Mouse (Mus musculus) frontal cortex, postnatal 14 days (tissue): Measurements from ENCODE around the gene Smim14.
A peak's percentile ranks its signal among the peaks of the same experiment; 100 is the strongest.

Experiments
- DNase-seq, 2 experiments: peaks; one replicate each; pipeline ENCODE4 v3.0.0; 2022; ENCODE audit warnings: low spot score in 2 of 2

Smim14 gene

GRCm38 (mm10) chr5:65466911-65467310, 70.1 kb downstream of the Smim14 start:
- DNase-seq, result no peak

GRCm38 (mm10) chr5:65460361-65460760, 76.6 kb downstream of the Smim14 start:
- DNase-seq, result no peak

- no peak for DNase-seq
These were observed 77.5 kb downstream of the Smim14 start for GRCm38 (mm10) chr5:65459454-65459853.

GRCm38 (mm10) chr5:65457846-65458245, 79.1 kb downstream of the Smim14 start:
- DNase-seq, result no peak

GRCm38 (mm10) chr5:65457086-65457827, 79.7 kb downstream of the Smim14 start:
- DNase-seq, result no peak

- no peak for DNase-seq
These were observed 82.2 kb downstream of the Smim14 start for GRCm38 (mm10) chr5:65454771-65455170.

- no peak for DNase-seq
These were observed 88.0 kb downstream of the Smim14 start for GRCm38 (mm10) chr5:65448941-65449340.

GRCm38 (mm10) chr5:65447826-65448225, 89.2 kb downstream of the Smim14 start:
- no peak for DNase-seq

GRCm38 (mm10) chr5:65446756-65447155, 90.2 kb downstream of the Smim14 start:
- DNase-seq, result no peak

- DNase-seq, result no peak
These were observed 92.0 kb downstream of the Smim14 start for GRCm38 (mm10) chr5:65444981-65445380.

GRCm38 (mm10) chr5:65438041-65438440, 98.9 kb downstream of the Smim14 start:
- no peak for DNase-seq

GRCm38 (mm10) chr5:65435806-65436561, 101.0 kb downstream of the Smim14 start, which contains the start of gene Ugdh:
TSS of gene Ugdh (minus strand) at chr5:65435949.
- DNase-seq, result peak; percentile 93 to 96

- no peak for DNase-seq
These were observed 101.6 kb downstream of the Smim14 start for GRCm38 (mm10) chr5:65435363-65435805.

GRCm38 (mm10) chr5:65434471-65435362, 102.3 kb downstream of the Smim14 start:
- DNase-seq, result peak in 1 of 2 experiments; percentile 13

- no peak for DNase-seq
These were observed 107.5 kb downstream of the Smim14 start for GRCm38 (mm10) chr5:65429441-65429840.

- DNase-seq, result no peak
These were observed 108.7 kb downstream of the Smim14 start for GRCm38 (mm10) chr5:65428321-65428720.

GRCm38 (mm10) chr5:65425251-65425650, 111.7 kb downstream of the Smim14 start:
- DNase-seq, result no peak

- no peak for DNase-seq
These were observed 112.8 kb downstream of the Smim14 start for GRCm38 (mm10) chr5:65424215-65424614.

GRCm38 (mm10) chr5:65422803-65423202, 114.2 kb downstream of the Smim14 start:
- DNase-seq, result no peak

GRCm38 (mm10) chr5:65420822-65421221, 116.2 kb downstream of the Smim14 start:
- DNase-seq, result no peak

GRCm38 (mm10) chr5:65419136-65419535, 117.8 kb downstream of the Smim14 start:
- DNase-seq, result no peak
